Mouse (Mus musculus): ENCODE measurements around the gene Gapdh. TPM values are rescaled to one million over a fixed set of nuclear protein-coding genes. Genes with fewer than 3 reads are reported as not detected.

Gapdh gene
- polyA plus RNA-seq, 2 experiments = 1,040 to 1,875 TPM

DNA sequence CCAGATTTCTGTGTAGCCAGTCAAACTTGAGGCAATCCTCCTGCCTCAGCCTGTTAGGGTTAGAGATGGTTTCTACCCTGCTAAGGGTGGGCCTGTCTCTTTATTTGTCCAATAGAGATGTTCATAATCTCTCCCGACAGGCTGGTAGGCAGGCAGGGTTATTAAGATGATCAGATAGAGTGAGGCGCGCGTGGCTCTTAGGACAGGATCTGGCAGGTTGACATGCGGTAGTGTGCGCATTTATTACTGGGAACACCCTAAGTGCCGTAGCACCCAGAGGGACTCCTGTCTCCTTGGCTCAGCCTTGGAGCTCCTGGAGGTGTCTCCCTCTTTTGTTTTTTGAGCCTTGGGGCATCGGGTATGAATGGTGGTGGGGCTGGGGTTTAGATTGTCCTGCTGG is 11.0 kb downstream of the Gapdh start:
- Histone ChIP-seq H3K27me3 (ENCODE audit: control insufficient read depth, insufficient read depth, low read length) (no peaks in the 10 kb centered on the region), H3K4me2 (ENCODE audit: low read depth) (no peak overlapping the region), H3K4me3 (ENCODE audit: insufficient read depth in 1 of 2, low read depth in 2 of 2, low read length in 2 of 2) (no peak overlapping the region), H3K27ac (no peak overlapping the region), H3K9ac (replicated peaks) (no peak overlapping the region), H3K36me3 (replicated peaks; ENCODE audit: control insufficient read depth, insufficient read depth, low read depth) (no peaks in the 10 kb centered on the region; the same call in 1 of the 2 replicates), H3K4me1 (replicated peaks; ENCODE audit: control insufficient read depth in 2 of 2, insufficient read depth in 2 of 2, low read length in 1 of 2) (peaks cover 8 to 20% of the 10 kb centered on the region in 2 experiments; a peak in 3 of 4 replicates), H3K9me3 (ENCODE audit: control insufficient read depth, low read length) (no peaks in the 10 kb centered on the region)
- no peak for DNase-seq (ENCODE audit: low read depth in 3 of 3, low spot score in 3 of 3)
- no peak for TF ChIP-seq EP300 (IDR thresholded peaks at IDR 0.05; ENCODE audit: low read depth)
- WGBS (ENCODE audit: insufficient replicate concordance) = 45% methylated on average over 8 of the region's 8 CpGs
- peak; percentile 14; the same call in 1 of the 2 replicates for ATAC-seq (ENCODE audit: insufficient read depth)

GRCm38 (mm10) chr6:125154550-125154949 is 11.7 kb downstream of the Gapdh start:
- Histone ChIP-seq H3K9ac (replicated peaks) (no peak overlapping the region), H3K4me3 (ENCODE audit: insufficient read depth in 1 of 2, low read depth in 2 of 2, low read length in 2 of 2) (no peak overlapping the region), H3K36me3 (replicated peaks; ENCODE audit: control insufficient read depth, insufficient read depth, low read depth) (no peaks in the 10 kb centered on the region; the same call in 1 of the 2 replicates), H3K4me1 (replicated peaks; ENCODE audit: control insufficient read depth in 2 of 2, insufficient read depth in 2 of 2, low read length in 1 of 2) (peaks cover 8 to 18% of the 10 kb centered on the region in 2 experiments; a peak in 3 of 4 replicates), H3K27me3 (ENCODE audit: control insufficient read depth, insufficient read depth, low read length) (no peaks in the 10 kb centered on the region), H3K4me2 (ENCODE audit: low read depth) (no peak overlapping the region), H3K27ac (no peak overlapping the region), H3K9me3 (ENCODE audit: control insufficient read depth, low read length) (no peaks in the 10 kb centered on the region)
- TF ChIP-seq EP300 (IDR thresholded peaks at IDR 0.05; ENCODE audit: low read depth) = no peak
- TF ChIP-seq CTCF (IDR thresholded peaks at IDR 0.05; ENCODE audit: low read depth) = peak; percentile 49; the same call in 1 of the 2 replicates
- ATAC-seq (ENCODE audit: insufficient read depth) = no peak
- DNase-seq (ENCODE audit: low read depth in 3 of 3, low spot score in 3 of 3) = no peak

DNA sequence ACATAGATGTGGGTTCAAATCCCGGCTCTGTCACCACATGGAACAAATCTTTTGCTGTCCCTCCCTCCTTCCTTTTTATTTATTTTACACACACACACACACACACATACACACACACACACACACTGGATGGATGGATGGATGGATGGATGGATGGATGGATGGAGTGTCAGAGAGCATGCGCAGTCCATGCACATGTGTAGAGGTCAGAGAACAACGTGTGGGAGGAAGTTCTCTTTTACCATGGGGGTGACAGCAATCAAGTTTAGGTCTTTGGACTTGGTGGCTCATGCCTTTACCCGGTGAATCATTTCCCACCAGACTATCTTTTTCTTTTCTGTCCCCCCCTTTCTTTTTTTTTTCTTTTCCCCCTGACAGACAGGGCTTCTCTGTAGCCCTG is 12.6 kb downstream of the Gapdh start:
- Histone ChIP-seq H3K27me3 (ENCODE audit: control insufficient read depth, insufficient read depth, low read length) (no peaks in the 10 kb centered on the region), H3K4me1 (replicated peaks; ENCODE audit: control insufficient read depth in 2 of 2, insufficient read depth in 2 of 2, low read length in 1 of 2) (peaks cover 8 to 18% of the 10 kb centered on the region in 2 experiments; a peak in 3 of 4 replicates), H3K4me3 (ENCODE audit: insufficient read depth in 1 of 2, low read depth in 2 of 2, low read length in 2 of 2) (no peak overlapping the region), H3K9ac (replicated peaks) (no peak overlapping the region), H3K27ac (no peak overlapping the region), H3K9me3 (ENCODE audit: control insufficient read depth, low read length) (no peaks in the 10 kb centered on the region), H3K36me3 (replicated peaks; ENCODE audit: control insufficient read depth, insufficient read depth, low read depth) (no peaks in the 10 kb centered on the region; the same call in 1 of the 2 replicates), H3K4me2 (ENCODE audit: low read depth) (no peak overlapping the region)
- TF ChIP-seq CTCF (IDR thresholded peaks at IDR 0.05; ENCODE audit: low read depth) (no peak), EP300 (IDR thresholded peaks at IDR 0.05; ENCODE audit: low read depth) (no peak)
- ATAC-seq (ENCODE audit: insufficient read depth) = no peak
- DNase-seq (ENCODE audit: low read depth in 3 of 3, low spot score in 3 of 3) = no peak
- 71% methylated on average over 4 of the region's 4 CpGs for WGBS (ENCODE audit: insufficient replicate concordance)

GRCm38 (mm10) chr6:125153018-125153389 is 13.3 kb downstream of the Gapdh start:
- Histone ChIP-seq H3K4me2 (ENCODE audit: low read depth) (no peak overlapping the region), H3K4me1 (replicated peaks; ENCODE audit: control insufficient read depth in 2 of 2, insufficient read depth in 2 of 2, low read length in 1 of 2) (peaks cover 8 to 24% of the 10 kb centered on the region in 2 experiments; a peak in 3 of 4 replicates), H3K36me3 (replicated peaks; ENCODE audit: control insufficient read depth, insufficient read depth, low read depth) (no peaks in the 10 kb centered on the region; the same call in 1 of the 2 replicates), H3K27ac (no peak overlapping the region), H3K9ac (replicated peaks) (no peak overlapping the region), H3K4me3 (ENCODE audit: insufficient read depth in 1 of 2, low read depth in 2 of 2, low read length in 2 of 2) (no peak overlapping the region), H3K9me3 (ENCODE audit: control insufficient read depth, low read length) (no peaks in the 10 kb centered on the region), H3K27me3 (ENCODE audit: control insufficient read depth, insufficient read depth, low read length) (no peaks in the 10 kb centered on the region)
- ATAC-seq (ENCODE audit: insufficient read depth) (no peak), DNase-seq (ENCODE audit: low read depth in 3 of 3, low spot score in 3 of 3) (no peak)
- TF ChIP-seq CTCF (IDR thresholded peaks at IDR 0.05; ENCODE audit: low read depth) = no peak
- TF ChIP-seq EP300 (IDR thresholded peaks at IDR 0.05; ENCODE audit: low read depth) = no peak
- WGBS (ENCODE audit: insufficient replicate concordance) = 37% methylated on average over 5 of the region's 5 CpGs

DNA sequence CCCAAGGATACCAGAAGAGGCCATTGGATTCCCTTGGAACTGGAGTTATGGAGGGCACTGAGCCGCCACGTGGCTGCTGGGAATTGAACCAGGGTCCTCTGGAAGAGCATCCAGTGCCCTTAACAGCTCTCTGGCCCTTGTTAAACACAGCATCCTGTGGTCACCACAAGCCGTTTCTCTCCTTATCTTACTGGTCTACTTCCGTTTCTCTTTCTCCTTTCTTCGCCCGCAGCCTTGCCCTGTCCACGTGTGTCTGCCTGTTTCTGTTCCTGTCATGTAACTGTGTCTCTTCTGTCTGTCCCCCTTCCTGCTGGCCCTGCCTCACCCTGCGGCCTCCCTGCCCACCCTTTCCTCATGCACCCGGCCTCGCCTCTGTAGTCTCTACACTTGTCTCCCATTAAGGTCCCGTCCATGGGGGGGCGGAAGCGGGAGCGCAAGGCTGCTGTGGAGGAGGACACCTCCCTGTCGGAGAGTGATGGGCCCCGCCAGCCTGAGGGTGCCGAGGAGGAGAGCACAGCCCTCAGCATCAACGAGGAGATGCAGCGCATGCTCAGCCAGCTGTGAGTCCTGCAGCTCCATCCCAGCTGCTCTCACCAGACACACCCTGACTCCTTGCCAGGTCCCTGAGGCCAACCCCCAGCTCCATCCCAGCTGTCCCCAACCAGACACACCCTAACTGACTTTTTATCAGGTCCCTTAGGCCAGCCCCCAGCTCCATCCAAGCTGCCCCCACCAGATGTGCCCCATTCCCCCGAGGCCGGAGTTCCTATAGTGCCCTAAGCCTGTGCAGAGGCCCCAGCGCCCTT is 13.9 kb downstream of the Gapdh start:
- H3K9ac ChIP-seq (replicated peaks) = no peak overlapping the region
- peak overlapping the region; percentile 24 for H3K4me2 ChIP-seq (ENCODE audit: low read depth)
- WGBS (ENCODE audit: insufficient replicate concordance) = 24% methylated on average over 22 of the region's 22 CpGs

More for the DNA sequence above, 13.9 kb downstream of the Gapdh start:
- Histone ChIP-seq H3K36me3 (replicated peaks; ENCODE audit: control insufficient read depth, insufficient read depth, low read depth) (no peaks in the 10 kb centered on the region; the same call in 1 of the 2 replicates), H3K4me3 (ENCODE audit: insufficient read depth in 1 of 2, low read depth in 2 of 2, low read length in 2 of 2) (no peak overlapping the region), H3K4me1 (replicated peaks; ENCODE audit: control insufficient read depth in 2 of 2, insufficient read depth in 2 of 2, low read length in 1 of 2) (peaks cover 10 to 27% of the 10 kb centered on the region in 2 experiments; a peak in 3 of 4 replicates), H3K27me3 (ENCODE audit: control insufficient read depth, insufficient read depth, low read length) (no peaks in the 10 kb centered on the region), H3K27ac (no peak overlapping the region), H3K9me3 (ENCODE audit: control insufficient read depth, low read length) (no peaks in the 10 kb centered on the region)
- DNase-seq (ENCODE audit: low read depth in 3 of 3, low spot score in 3 of 3) (no peak), ATAC-seq (ENCODE audit: insufficient read depth) (peak; percentile 51)
- TF ChIP-seq EP300 (IDR thresholded peaks at IDR 0.05; ENCODE audit: low read depth) (no peak), CTCF (IDR thresholded peaks at IDR 0.05; ENCODE audit: low read depth) (no peak)
